Mouse (Mus musculus): ENCODE measurements around the gene Tmed8. TPM values are rescaled to one million over a fixed set of nuclear protein-coding genes. Genes with fewer than 3 reads are reported as not detected.
"Not testable (repeated sequence)": the region's sequence is repeated elsewhere in the genome, so short reads cannot be mapped to it uniquely, and the experiment has no call there.

The Tmed8 gene
- 2.1 and 2.2 TPM in 2 replicates for polyA plus RNA-seq (2015; fragmentation: Nextera tagmentation; extraction: Ambion mirVana)

- no peaks in the 10 kb centered on the region for H3K27me3 ChIP-seq
- no peaks in the 10 kb centered on the region for H3K36me3 ChIP-seq
- WGBS, result under 1% methylated on average over 60 of the region's 70 CpGs
- peak within 1 kb of the TSS; percentile 92 for H3K4me2 ChIP-seq
- H3K4me3 ChIP-seq (replicated peaks), result peak within 1 kb of the TSS; percentile 83
- H3K9ac ChIP-seq, result peak within 1 kb of the TSS; percentile 87
- peak; percentile 97 for ATAC-seq (replicated peaks; ENCODE audit: low FRiP score)
- H3K9me3 ChIP-seq (replicated peaks), result no peaks in the 10 kb centered on the region
- H3K27ac ChIP-seq, result peak within 1 kb of the TSS; percentile 75
- peaks cover 9% of the 10 kb centered on the region; the same call in 1 of the 2 replicates for H3K4me1 ChIP-seq
Measured at GRCm38 (mm10) chr12:87199973-87200586, at the start of gene Tmed8. TSS of gene Tmed8 (minus strand) at chr12:87200454.

DNA sequence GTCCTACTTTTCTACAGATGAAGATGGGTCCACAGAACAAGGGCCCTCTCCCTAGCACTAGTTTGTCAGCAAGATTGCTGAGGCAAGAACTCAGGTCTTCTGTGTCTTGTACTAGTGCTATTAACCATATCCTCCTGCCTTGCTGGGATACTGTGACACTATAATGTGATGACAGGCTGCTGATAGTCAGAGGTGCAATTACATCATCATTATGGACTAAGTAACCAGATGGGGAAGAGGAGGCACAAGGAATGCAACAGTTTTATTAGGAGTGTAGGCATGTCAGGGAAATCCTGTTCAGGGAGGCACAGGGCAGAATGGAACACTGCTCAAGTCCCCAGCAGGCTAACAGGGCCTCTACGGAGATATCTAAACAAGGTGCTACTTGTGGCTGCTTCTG lies 38.4 kb upstream of the Tmed8 start, which contains the start of gene Noxred1:
Gene Noxred1, minus strand, starts transcription at position 101 of the 400 bp plus-strand sequence.
- Histone ChIP-seq H3K4me1 (no peaks in the 10 kb centered on the region), H3K27me3 (no peaks in the 10 kb centered on the region), H3K9me3 (replicated peaks) (no peaks in the 10 kb centered on the region), H3K9ac (no peak within 1 kb of the TSS), H3K27ac (no peak within 1 kb of the TSS), H3K4me2 (no peak within 1 kb of the TSS), H3K36me3 (peaks cover 47% of the 10 kb centered on the region), H3K4me3 (replicated peaks) (no peak within 1 kb of the TSS)
- ATAC-seq (replicated peaks; ENCODE audit: low FRiP score), result no peak
- 88% methylated on average over 1 of the region's 1 CpGs for WGBS

- WGBS, result 89% methylated on average over 5 of the region's 5 CpGs
- no peaks in the 10 kb centered on the region for H3K4me1 ChIP-seq
- no peak for ATAC-seq (replicated peaks; ENCODE audit: low FRiP score)
Measured at GRCm38 (mm10) chr12:87236882-87237483, 36.7 kb upstream of the Tmed8 start.

GRCm38 (mm10) chr12:87230379-87230895 lies 30.2 kb upstream of the Tmed8 start:
- no peaks in the 10 kb centered on the region for H3K4me1 ChIP-seq
- H3K36me3 ChIP-seq, result no peaks in the 10 kb centered on the region
- no peak overlapping the region for H3K27ac ChIP-seq
- H3K4me3 ChIP-seq (replicated peaks), result no peak overlapping the region
- H3K4me2 ChIP-seq, result no peak overlapping the region
- H3K27me3 ChIP-seq, result no peaks in the 10 kb centered on the region
- ATAC-seq (replicated peaks; ENCODE audit: low FRiP score), result no peak
- no peaks in the 10 kb centered on the region for H3K9me3 ChIP-seq (replicated peaks)
- H3K9ac ChIP-seq, result no peak overlapping the region

More at GRCm38 (mm10) chr12:87236882-87237483, 36.7 kb upstream of the Tmed8 start:
- no peaks in the 10 kb centered on the region for H3K27me3 ChIP-seq
- H3K36me3 ChIP-seq, result peaks cover 39% of the 10 kb centered on the region
- H3K4me3 ChIP-seq (replicated peaks), result no peak overlapping the region
- no peak overlapping the region for H3K9ac ChIP-seq
- no peak overlapping the region for H3K4me2 ChIP-seq
- no peak overlapping the region for H3K27ac ChIP-seq
- H3K9me3 ChIP-seq (replicated peaks), result no peaks in the 10 kb centered on the region

- H3K4me1 ChIP-seq, result no peaks in the 10 kb centered on the region
- H3K27me3 ChIP-seq, result no peaks in the 10 kb centered on the region
- ATAC-seq (replicated peaks; ENCODE audit: low FRiP score), result no peak
- no peak overlapping the region for H3K4me2 ChIP-seq
- no peaks in the 10 kb centered on the region for H3K36me3 ChIP-seq
- no peak overlapping the region for H3K27ac ChIP-seq
- H3K9ac ChIP-seq, result no peak overlapping the region
- WGBS, result 82% methylated on average over 2 of the region's 2 CpGs
- H3K4me3 ChIP-seq (replicated peaks), result no peak overlapping the region
- H3K9me3 ChIP-seq (replicated peaks), result no peaks in the 10 kb centered on the region
Measured at GRCm38 (mm10) chr12:87229633-87230032, 29.4 kb upstream of the Tmed8 start.

DNA sequence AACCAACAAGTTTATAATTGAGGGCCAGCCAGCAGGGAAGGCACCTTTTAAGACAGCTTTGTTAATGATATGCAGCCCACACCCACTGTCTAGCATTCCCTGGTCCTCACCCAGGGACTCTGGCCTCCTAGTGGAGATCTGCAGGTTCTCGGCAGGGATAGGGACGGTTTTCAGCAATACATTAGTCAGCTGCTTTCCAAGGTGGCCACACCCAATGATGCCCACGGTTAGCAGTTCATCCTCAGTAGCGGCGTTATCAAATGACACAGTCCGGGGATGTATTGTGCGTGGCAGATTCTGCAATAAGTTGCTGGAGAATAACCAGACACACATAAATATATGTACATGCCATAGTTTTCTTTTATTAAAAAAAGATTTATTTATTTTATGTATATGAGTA lies 26.5 kb upstream of the Tmed8 start:
- Histone ChIP-seq H3K4me2 (no peak overlapping the region), H3K27me3 (no peaks in the 10 kb centered on the region), H3K4me3 (replicated peaks) (no peak overlapping the region), H3K9ac (no peak overlapping the region), H3K36me3 (no peaks in the 10 kb centered on the region), H3K9me3 (replicated peaks) (no peaks in the 10 kb centered on the region), H3K27ac (no peak overlapping the region), H3K4me1 (no peaks in the 10 kb centered on the region)
- ATAC-seq (replicated peaks; ENCODE audit: low FRiP score), result no peak
- WGBS, result 78% methylated on average over 7 of the region's 7 CpGs

- H3K36me3 ChIP-seq, result no peaks in the 10 kb centered on the region
- H3K9me3 ChIP-seq (replicated peaks), result no peaks in the 10 kb centered on the region
- no peaks in the 10 kb centered on the region for H3K27me3 ChIP-seq
- H3K9ac ChIP-seq, result no peak overlapping the region
- no peak for ATAC-seq (replicated peaks; ENCODE audit: low FRiP score)
- WGBS, result 76% methylated on average over 10 of the region's 10 CpGs
- H3K4me3 ChIP-seq (replicated peaks), result no peak overlapping the region
- H3K4me2 ChIP-seq, result no peak overlapping the region
- H3K27ac ChIP-seq, result no peak overlapping the region
- H3K4me1 ChIP-seq, result no peaks in the 10 kb centered on the region
Measured at GRCm38 (mm10) chr12:87224950-87225349, 24.7 kb upstream of the Tmed8 start.

GRCm38 (mm10) chr12:87219362-87219761 lies 19.1 kb upstream of the Tmed8 start:
- 51% methylated on average over 7 of the region's 7 CpGs for WGBS
- H3K27ac ChIP-seq, result no peak overlapping the region
- H3K9me3 ChIP-seq (replicated peaks), result no peaks in the 10 kb centered on the region
- no peak overlapping the region for H3K4me2 ChIP-seq
- H3K9ac ChIP-seq, result no peak overlapping the region
- H3K4me1 ChIP-seq, result no peaks in the 10 kb centered on the region
- no peaks in the 10 kb centered on the region for H3K27me3 ChIP-seq
- no peaks in the 10 kb centered on the region for H3K36me3 ChIP-seq
- no peak overlapping the region for H3K4me3 ChIP-seq (replicated peaks)
- ATAC-seq (replicated peaks; ENCODE audit: low FRiP score), result no peak

- Histone ChIP-seq H3K4me2 (no peak overlapping the region), H3K9me3 (replicated peaks) (no peaks in the 10 kb centered on the region), H3K27ac (no peak overlapping the region), H3K4me3 (replicated peaks) (no peak overlapping the region), H3K9ac (no peak overlapping the region), H3K27me3 (no peaks in the 10 kb centered on the region), H3K4me1 (no peaks in the 10 kb centered on the region), H3K36me3 (no peaks in the 10 kb centered on the region)
- ATAC-seq (replicated peaks; ENCODE audit: low FRiP score), result no peak
Measured at GRCm38 (mm10) chr12:87217596-87217995, 17.3 kb upstream of the Tmed8 start.

DNA sequence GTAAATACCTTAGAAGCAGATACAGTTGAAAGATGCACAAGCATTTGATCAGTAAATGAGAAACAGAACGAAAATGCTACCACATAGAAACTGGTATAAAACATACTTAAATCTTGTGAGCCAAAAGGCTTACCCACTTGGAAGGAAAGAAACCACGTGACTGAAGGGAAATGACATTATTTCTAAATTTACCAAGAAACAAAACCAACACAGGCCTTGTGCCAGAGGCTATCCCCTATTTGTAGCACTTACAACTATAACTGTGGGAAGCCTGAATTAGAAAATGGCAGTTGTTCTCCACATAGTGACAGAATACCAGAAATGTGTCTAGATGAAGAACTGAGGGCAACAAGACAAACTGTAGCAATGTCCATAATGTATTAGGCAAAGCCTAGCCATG lies 15.8 kb upstream of the Tmed8 start:
- no peak overlapping the region for H3K27ac ChIP-seq
- WGBS, result 76% methylated on average over 2 of the region's 2 CpGs
- no peak overlapping the region for H3K4me2 ChIP-seq
- H3K27me3 ChIP-seq, result no peaks in the 10 kb centered on the region
- H3K9ac ChIP-seq, result no peak overlapping the region
- no peaks in the 10 kb centered on the region for H3K9me3 ChIP-seq (replicated peaks)
- no peak overlapping the region for H3K4me3 ChIP-seq (replicated peaks)
- no peak for ATAC-seq (replicated peaks; ENCODE audit: low FRiP score)
- H3K36me3 ChIP-seq, result no peaks in the 10 kb centered on the region
- H3K4me1 ChIP-seq, result no peaks in the 10 kb centered on the region

GRCm38 (mm10) chr12:87212844-87213606 lies 12.8 kb upstream of the Tmed8 start:
- H3K4me2 ChIP-seq, result no peak overlapping the region
- no peaks in the 10 kb centered on the region for H3K4me1 ChIP-seq
- no peaks in the 10 kb centered on the region for H3K9me3 ChIP-seq (replicated peaks)
- 53% methylated on average over 2 of the region's 2 CpGs for WGBS
- no peaks in the 10 kb centered on the region for H3K36me3 ChIP-seq
- no peak overlapping the region for H3K9ac ChIP-seq
- H3K4me3 ChIP-seq (replicated peaks), result no peak overlapping the region
- no peak for ATAC-seq (replicated peaks; ENCODE audit: low FRiP score)
- no peaks in the 10 kb centered on the region for H3K27me3 ChIP-seq
- no peak overlapping the region for H3K27ac ChIP-seq

GRCm38 (mm10) chr12:87205789-87206188 lies 5.5 kb upstream of the Tmed8 start:
- WGBS, result 85% methylated on average over 5 of the region's 5 CpGs
- ATAC-seq (replicated peaks; ENCODE audit: low FRiP score), result not testable (repeated sequence)

More at GRCm38 (mm10) chr12:87205789-87206188, 5.5 kb upstream of the Tmed8 start:
- not testable (repeated sequence) for H3K9ac ChIP-seq; H3K27me3 ChIP-seq; H3K4me1 ChIP-seq; H3K4me2 ChIP-seq; H3K27ac ChIP-seq; H3K36me3 ChIP-seq; H3K4me3 ChIP-seq (replicated peaks); H3K9me3 ChIP-seq (replicated peaks)

Measured in kidney, embryonic 15.5 days (tissue).